Mouse (Mus musculus) adrenal gland, postnatal 25 days (tissue): Measurements from ENCODE around the gene Avil. TPM values are rescaled to one million over a fixed set of nuclear protein-coding genes. Genes with fewer than 3 reads are reported as not detected.

ENCODE experiments used
- DNase-seq: peaks from one replicate; pipeline ENCODE4 v3.0.0; 2021; ENCODE audit warnings: mixed read lengths
- long read RNA-seq: library from polyadenylated mRNA; stranded (forward); transcript quantifications from one replicate; pipeline ENCODE4 v2.0.0, GENCODE M21; 2021
- total RNA-seq: library from RNA; stranded (reverse); gene quantifications from 2 replicates; pipeline ENCODE4 v1.2.3, GENCODE M21; 2021

The Avil gene
- total RNA-seq, result 3.7 and 3.9 TPM in 2 replicates
- long read RNA-seq, partial matches to known transcripts, result 0 of 2 reads
- long read RNA-seq, other reads (novel, unspliced or antisense), result 0 of 2 reads

- DNase-seq, result no peak
Observed at GRCm38 (mm10) chr10:127000529-127000928, at the start of gene Avil. Gene Avil, plus strand, starts transcription at chr10:127000709.

- DNase-seq, result no peak
Observed at GRCm38 (mm10) chr10:126952375-126952774, 48.1 kb upstream of the Avil start.

GRCm38 (mm10) chr10:126953029-126953471 is 47.5 kb upstream of the Avil start:
- DNase-seq, result no peak

- DNase-seq, result no peak
Observed at GRCm38 (mm10) chr10:126956692-126957358, 43.7 kb upstream of the Avil start.

GRCm38 (mm10) chr10:126957359-126958107 is 43.0 kb upstream of the Avil start:
- peak; percentile 59 for DNase-seq

GRCm38 (mm10) chr10:126960496-126960895 is 40.0 kb upstream of the Avil start:
- DNase-seq, result no peak

GRCm38 (mm10) chr10:126961757-126962156 is 38.8 kb upstream of the Avil start:
- peak; percentile 62 for DNase-seq

GRCm38 (mm10) chr10:126962271-126962965 is 38.1 kb upstream of the Avil start:
- DNase-seq, result peak; percentile 57

- no peak for DNase-seq
Observed at GRCm38 (mm10) chr10:126962966-126963330, 37.6 kb upstream of the Avil start.

GRCm38 (mm10) chr10:126963821-126964220 is 36.7 kb upstream of the Avil start:
- DNase-seq, result no peak

GRCm38 (mm10) chr10:126971363-126972050 is 29.0 kb upstream of the Avil start:
- no peak for DNase-seq

- no peak for DNase-seq
Observed at GRCm38 (mm10) chr10:126972051-126972725, 28.3 kb upstream of the Avil start.

- DNase-seq, result no peak
Observed at GRCm38 (mm10) chr10:126972988-126973387, 27.5 kb upstream of the Avil start.

- DNase-seq, result no peak
Observed at GRCm38 (mm10) chr10:126975706-126976105, 24.8 kb upstream of the Avil start.

- no peak for DNase-seq
Observed at GRCm38 (mm10) chr10:126977076-126977475, 23.4 kb upstream of the Avil start.

- DNase-seq, result peak; percentile 100
Observed at GRCm38 (mm10) chr10:126978277-126978994, 22.1 kb upstream of the Avil start, which contains the start of gene Ctdsp2. Gene Ctdsp2, plus strand, starts transcription at chr10:126978717.

- DNase-seq, result peak; percentile 84
Observed at GRCm38 (mm10) chr10:126979121-126979635, 21.3 kb upstream of the Avil start.

- peak; percentile 56 for DNase-seq
Observed at GRCm38 (mm10) chr10:126979636-126980151, 20.8 kb upstream of the Avil start.

GRCm38 (mm10) chr10:126980221-126980932 is 20.1 kb upstream of the Avil start:
- peak; percentile 52 for DNase-seq
